Mouse (Mus musculus): ENCODE measurements around the gene Zscan10. TPM values are rescaled to one million over a fixed set of nuclear protein-coding genes. Genes with fewer than 3 reads are reported as not detected.

The Zscan10 gene
- 0.05 and 0.09 TPM in 2 replicates for polyA plus RNA-seq (2012; rRNA removed; ENCODE audit: low replicate concordance)

DNA sequence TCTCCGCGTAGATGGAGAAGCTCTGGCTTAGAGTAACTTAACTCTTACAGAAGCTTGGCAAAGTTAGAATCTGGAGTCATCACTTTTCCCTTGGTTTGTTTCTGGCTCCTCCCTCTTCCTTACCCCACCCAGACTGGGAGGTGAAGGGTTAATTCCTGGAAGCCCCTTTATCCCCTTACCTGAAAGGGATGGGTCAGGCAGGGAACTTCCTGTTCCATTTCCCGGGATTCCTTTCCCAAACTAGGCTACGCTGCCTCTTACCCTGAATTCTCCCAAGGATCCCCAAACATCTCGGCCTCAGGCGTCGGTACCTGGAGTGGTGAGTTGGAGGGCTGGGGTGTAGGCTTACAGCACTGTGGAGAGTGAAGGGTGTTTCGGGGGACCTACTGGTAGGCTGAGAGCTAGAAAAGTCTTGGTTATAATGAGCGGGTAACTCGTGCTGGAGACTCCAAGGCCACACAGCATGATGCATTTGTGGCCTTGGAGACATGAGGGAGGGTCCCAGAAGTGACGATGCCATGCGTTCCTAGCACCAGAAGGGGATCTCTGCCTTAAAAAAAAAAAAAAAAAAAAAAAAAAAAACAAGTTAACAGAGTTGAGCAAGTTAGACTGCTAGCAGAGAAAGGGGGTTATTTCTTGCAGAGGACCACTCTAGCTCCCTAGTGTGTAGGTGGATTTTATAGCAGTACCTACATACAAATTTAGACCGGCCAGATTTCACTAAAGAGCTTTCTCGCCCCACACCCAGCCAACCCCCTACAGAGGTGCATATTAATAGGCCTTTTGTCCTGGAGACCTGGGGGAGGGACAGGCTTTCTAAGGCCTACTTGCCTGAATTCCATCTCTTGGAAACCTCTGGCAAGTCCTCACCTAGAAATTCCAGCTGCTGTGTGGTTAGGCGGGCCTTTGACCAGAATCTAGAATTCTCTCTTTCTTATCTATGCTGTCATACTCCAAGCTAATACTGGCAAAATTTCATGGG lies at the start of gene Zscan10:
Gene Zscan10, plus strand, starts transcription at position 216 of the 982 bp plus-strand sequence.

DNA sequence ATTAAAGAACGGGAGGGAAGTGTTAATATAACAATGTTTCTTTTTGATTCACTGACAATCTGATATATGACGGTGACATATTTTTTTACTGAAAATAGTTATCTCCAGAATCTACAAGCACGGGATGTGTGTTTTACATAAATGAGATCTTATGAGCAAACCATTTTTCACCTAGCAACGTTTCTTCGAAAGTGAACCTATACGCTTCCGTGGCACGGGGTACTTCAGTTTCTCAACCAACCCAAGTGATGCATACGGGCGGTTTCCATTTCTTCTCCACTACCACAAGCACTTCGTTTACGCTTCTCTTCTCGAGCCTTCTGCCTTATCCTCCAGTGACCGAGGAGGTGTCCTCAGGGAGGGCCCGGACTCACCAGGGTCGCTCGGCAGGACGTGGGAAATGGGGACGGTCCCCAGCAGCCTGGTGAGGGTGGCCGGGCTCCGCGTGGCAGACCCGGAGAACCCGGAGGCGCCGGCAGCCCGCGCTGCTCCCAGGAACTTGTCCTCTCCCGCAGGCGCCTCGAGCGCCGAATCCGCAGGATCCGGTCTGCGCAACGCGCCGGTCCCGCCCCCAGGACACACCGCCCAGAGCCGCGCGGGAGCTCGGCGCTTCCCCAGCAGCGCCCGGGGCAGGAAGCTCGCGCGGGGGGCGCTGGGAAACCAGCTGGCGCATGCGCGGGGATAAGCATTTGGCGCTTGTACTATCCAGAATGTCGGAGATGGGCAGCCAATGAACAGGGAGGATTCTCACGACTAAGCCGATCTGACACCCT lies 36.9 kb upstream of the Zscan10 start, which contains the start of gene Zfp213:
Gene Zfp213, minus strand, starts transcription at position 644 of the 773 bp plus-strand sequence.

DNA sequence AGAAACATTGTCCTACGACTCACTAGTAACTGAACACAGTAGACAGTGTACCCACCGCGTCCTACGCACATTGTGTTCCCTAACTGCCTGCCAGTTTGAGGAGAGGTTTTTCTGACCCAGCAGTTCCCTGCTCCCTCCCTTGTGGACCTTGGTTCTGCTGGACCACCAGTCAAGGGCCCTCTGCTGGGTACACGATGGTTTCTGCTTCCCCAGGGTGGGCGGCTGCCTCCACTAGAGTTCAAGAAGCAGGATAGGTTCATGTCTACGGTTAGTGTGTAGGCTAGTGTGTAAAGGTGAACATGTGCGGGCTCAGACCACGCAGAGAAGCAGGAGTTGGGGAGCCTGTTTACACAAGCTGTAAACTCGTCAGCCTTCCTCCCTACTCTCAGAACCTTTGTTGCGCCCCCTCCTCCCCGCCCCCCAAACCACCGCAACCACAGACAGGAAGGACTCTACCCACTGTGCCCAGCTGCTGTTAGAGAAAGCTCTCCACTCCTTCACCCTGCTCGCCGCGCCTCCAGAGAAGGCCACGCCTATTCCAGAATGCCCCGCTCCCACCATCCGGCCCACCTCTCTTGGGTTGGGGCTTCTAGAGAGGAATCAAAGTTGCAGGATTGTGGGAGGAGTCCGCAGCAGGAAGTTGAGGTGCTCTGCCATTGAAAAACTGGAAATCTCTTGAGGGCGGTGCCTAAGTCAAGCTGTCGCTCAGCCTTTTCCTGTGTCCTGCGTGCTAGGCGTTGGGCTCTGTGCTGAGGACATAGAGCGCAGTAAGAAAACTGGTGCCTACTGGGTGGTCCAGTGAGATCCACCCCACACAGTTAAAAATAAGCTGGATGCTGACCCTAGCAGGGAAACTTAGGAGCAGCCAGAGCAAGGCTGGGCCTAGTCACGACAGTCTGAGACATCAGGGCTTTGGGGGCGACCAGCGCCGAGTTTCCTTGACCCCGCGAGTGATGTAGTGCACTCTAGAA lies 1.8 kb upstream of the Zscan10 start, which contains the start of gene Zfp13:
Gene Zfp13, minus strand, starts transcription at position 906 of the 971 bp plus-strand sequence.

DNA sequence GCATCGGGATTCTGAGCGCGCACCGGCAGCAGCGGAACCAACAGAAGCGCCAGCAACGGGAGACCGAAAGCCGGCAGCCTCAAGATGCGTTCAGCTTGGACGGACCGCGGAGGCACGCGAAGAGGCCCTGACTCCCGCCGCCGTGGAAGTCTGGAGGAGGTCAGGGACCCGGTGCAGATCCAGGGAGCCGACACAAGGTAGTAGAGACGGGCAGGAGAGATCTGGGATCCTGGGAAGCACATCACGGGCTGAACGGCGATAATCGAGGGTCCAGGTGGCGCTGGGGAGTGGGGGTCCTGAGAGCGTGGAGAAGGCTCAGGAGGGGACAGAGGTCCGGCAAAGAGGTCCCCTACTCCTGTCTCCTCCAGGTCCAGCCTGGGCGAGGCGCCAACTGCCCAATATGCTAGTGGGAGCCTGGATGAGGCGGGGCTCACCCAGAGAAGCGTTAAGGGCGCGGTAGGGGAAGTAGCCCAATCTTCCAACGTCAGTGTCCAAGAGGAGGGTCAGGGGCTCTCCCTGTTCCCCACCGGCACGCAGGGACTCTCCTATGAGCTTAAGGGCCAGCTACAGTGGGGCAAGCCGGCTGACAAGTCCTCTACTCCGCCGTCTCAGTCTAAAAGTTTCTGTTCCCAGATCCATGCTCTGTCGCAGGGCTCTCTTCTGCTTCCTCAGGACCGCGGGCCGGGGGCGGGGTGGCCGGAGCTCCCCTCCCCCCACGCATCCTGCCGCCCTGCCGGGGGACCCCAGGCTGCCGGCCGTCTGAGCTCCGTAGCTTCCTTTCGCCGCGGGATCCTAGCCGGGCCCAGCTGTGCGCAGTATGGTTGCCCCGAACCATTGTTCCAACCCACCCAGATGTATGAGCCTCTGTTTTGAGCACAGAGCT lies 44.2 kb downstream of the Zscan10 start, which contains the start of gene Mmp25:
Gene Mmp25, minus strand, starts transcription at position 665 of the 883 bp plus-strand sequence.

DNA sequence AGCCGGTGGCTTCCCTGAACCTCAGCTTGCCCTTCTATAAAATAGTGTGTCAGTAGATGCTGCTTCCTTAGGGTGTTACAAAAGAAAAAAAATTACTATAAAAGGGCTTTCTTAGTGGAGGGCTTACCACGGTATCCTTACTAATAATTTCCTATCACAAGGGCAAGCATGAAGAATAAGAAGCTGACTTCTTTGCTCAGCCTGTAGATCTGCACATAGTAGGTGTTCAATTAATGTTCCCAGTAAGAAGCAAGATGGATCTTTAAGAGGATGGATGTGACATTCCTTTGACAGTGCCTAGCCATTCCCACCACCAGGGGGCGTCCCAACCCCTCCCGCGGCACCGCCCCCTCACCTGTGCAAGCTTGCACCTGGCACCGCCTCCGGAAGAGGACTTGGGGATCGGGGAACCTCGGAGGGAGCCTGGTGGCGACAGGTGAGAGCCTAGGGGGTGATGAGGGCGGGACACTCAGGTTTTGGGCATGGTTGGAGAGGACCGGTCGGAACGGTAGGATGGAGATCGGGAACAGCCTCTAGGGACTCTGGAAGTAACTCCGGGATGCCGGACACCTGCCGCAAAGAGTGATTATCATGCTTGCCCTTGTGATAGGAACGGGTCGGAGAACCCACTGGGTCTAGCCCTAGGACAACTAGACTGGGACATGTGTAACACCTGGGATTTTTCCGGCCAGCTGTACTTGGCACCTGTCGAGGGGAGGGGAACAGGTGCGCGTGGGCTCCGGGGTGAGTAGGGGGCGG lies 59.6 kb downstream of the Zscan10 start, which contains the start of gene Bicdl2:
Gene Bicdl2, plus strand, starts transcription at position 390 of the 759 bp plus-strand sequence.

Other genes starting within 250 kb of the Zscan10 start
- gene Vmn2r116, start 216.3 kb upstream of the Zscan10 start, polyA plus RNA-seq (2012; rRNA removed; ENCODE audit: low replicate concordance) = not detected in 2 replicates
- gene Vmn2r117, start 121.2 kb upstream of the Zscan10 start, polyA plus RNA-seq (2012; rRNA removed; ENCODE audit: low replicate concordance) = not detected in 2 replicates
- 9.9 and 21.8 TPM in 2 replicates for gene Zfp213, start 36.6 kb upstream of the Zscan10 start, polyA plus RNA-seq (2012; rRNA removed; ENCODE audit: low replicate concordance)
- 7.4 and 18.3 TPM in 2 replicates for gene Zfp13, start 1.4 kb upstream of the Zscan10 start, polyA plus RNA-seq (2012; rRNA removed; ENCODE audit: low replicate concordance)
- 0.37 and 1.3 TPM in 2 replicates for gene Mmp25, start 44.4 kb downstream of the Zscan10 start, polyA plus RNA-seq (2012; rRNA removed; ENCODE audit: low replicate concordance)
- 0.09 and 0.81 TPM in 2 replicates for gene Bicdl2, start 59.6 kb downstream of the Zscan10 start, polyA plus RNA-seq (2012; rRNA removed; ENCODE audit: low replicate concordance)
- gene Hcfc1r1, start 72.7 kb downstream of the Zscan10 start, polyA plus RNA-seq (2012; rRNA removed; ENCODE audit: low replicate concordance) = 347 and 380 TPM in 2 replicates
- 23.8 and 34.1 TPM in 2 replicates for gene Thoc6, start 73.0 kb downstream of the Zscan10 start, polyA plus RNA-seq (2012; rRNA removed; ENCODE audit: low replicate concordance)
- 16.6 and 25.7 TPM in 2 replicates for gene Tnfrsf12a, start 76.6 kb downstream of the Zscan10 start, polyA plus RNA-seq (2012; rRNA removed; ENCODE audit: low replicate concordance)
- 1.6 TPM in 1 of 2 replicates, not detected in the other for gene Cldn6, start 78.4 kb downstream of the Zscan10 start, polyA plus RNA-seq (2012; rRNA removed; ENCODE audit: low replicate concordance)
- gene Cldn9, start 83.2 kb downstream of the Zscan10 start, polyA plus RNA-seq (2012; rRNA removed; ENCODE audit: low replicate concordance) = 1.7 TPM in 1 of 2 replicates, not detected in the other
- gene 1520401A03Rik, start 121.9 kb downstream of the Zscan10 start, polyA plus RNA-seq (2012; rRNA removed; ENCODE audit: low replicate concordance) = 0.05 and 0.06 TPM in 2 replicates
- gene Pkmyt1, start 125.5 kb downstream of the Zscan10 start, polyA plus RNA-seq (2012; rRNA removed; ENCODE audit: low replicate concordance) = 22.6 and 25.7 TPM in 2 replicates
- 37.7 and 88.3 TPM in 2 replicates for gene Paqr4, start 140.0 kb downstream of the Zscan10 start, polyA plus RNA-seq (2012; rRNA removed; ENCODE audit: low replicate concordance)
- 0.10 and 0.24 TPM in 2 replicates for gene Kremen2, start 145.0 kb downstream of the Zscan10 start, polyA plus RNA-seq (2012; rRNA removed; ENCODE audit: low replicate concordance)
- 51.7 and 65.7 TPM in 2 replicates for gene Flywch1, start 170.7 kb downstream of the Zscan10 start, polyA plus RNA-seq (2012; rRNA removed; ENCODE audit: low replicate concordance)
- 5.5 and 18.8 TPM in 2 replicates for gene Flywch2, start 185.2 kb downstream of the Zscan10 start, polyA plus RNA-seq (2012; rRNA removed; ENCODE audit: low replicate concordance)
- gene Srrm2, start 189.7 kb downstream of the Zscan10 start, polyA plus RNA-seq (2012; rRNA removed; ENCODE audit: low replicate concordance) = 400 and 623 TPM in 2 replicates
- 589 and 702 TPM in 2 replicates for gene Elob, start 228.3 kb downstream of the Zscan10 start, polyA plus RNA-seq (2012; rRNA removed; ENCODE audit: low replicate concordance)
- 0.09 and 0.33 TPM in 2 replicates for gene Prss33, start 235.2 kb downstream of the Zscan10 start, polyA plus RNA-seq (2012; rRNA removed; ENCODE audit: low replicate concordance)
- gene Prss32, start 243.0 kb downstream of the Zscan10 start, polyA plus RNA-seq (2012; rRNA removed; ENCODE audit: low replicate concordance) = not detected in 2 replicates
- gene Prss41, start 243.3 kb downstream of the Zscan10 start, polyA plus RNA-seq (2012; rRNA removed; ENCODE audit: low replicate concordance) = 0.32 and 0.64 TPM in 2 replicates